Mouse (Mus musculus): Measurements from ENCODE around the gene Zfp354b.

The Zfp354b gene

GRCm38 (mm10) chr11:50931451-50931866, at the start of gene Zfp354b:
Gene Zfp354b, minus strand, starts transcription at chr11:50931633.
- ChIA-PET CTCF (interaction anchor here (0.6 to 2.8 kb wide), 6 partner anchors 8 to 174 kb away, joined by 3 to 15 read pairs (median 4); partner anchors contain the start of gene Zfp2 (in 1 of the 4)), POLR2A (interaction anchor here (0.6 to 4.1 kb wide), 11 partner anchors 8 to 757 kb away, joined by 3 to 48 read pairs (median 4); partner anchors contain the start of genes Zfp2 (in 4 of the 4), Hnrnpab (in 1 of the 4), Mrnip (in 1 of the 4) and Phykpl (in 1 of the 4))

- ChIA-PET POLR2A (no interaction called here), CTCF (interaction anchor here in 2 of 4 experiments (0.6 to 0.9 kb wide), 4 partner anchors 13 to 537 kb away, joined by 3 to 4 read pairs (median 4); no protein-coding TSS in a partner anchor)
Measured at GRCm38 (mm10) chr11:50977216-50977615, 45.8 kb upstream of the Zfp354b start.

- CTCF ChIA-PET: no interaction called here
- POLR2A ChIA-PET: no interaction called here
Measured at GRCm38 (mm10) chr11:50966230-50966629, 34.8 kb upstream of the Zfp354b start, which contains the start of gene Olfr1378. Gene Olfr1378, plus strand, starts transcription at chr11:50966530.

GRCm38 (mm10) chr11:50964886-50965285, 33.5 kb upstream of the Zfp354b start:
- POLR2A ChIA-PET: no interaction called here
- CTCF ChIA-PET: no interaction called here

- POLR2A ChIA-PET: no interaction called here
- CTCF ChIA-PET: interaction anchor here in 1 of 4 experiments (0.8 kb wide), 1 partner anchor 586 kb away, joined by 3 read pairs; no protein-coding TSS in a partner anchor
Measured at GRCm38 (mm10) chr11:50953665-50954064, 22.2 kb upstream of the Zfp354b start, which contains the start of gene Prop1. Gene Prop1, minus strand, starts transcription at chr11:50953765.

- ChIA-PET POLR2A (interaction anchor here in 1 of 4 experiments (0.6 kb wide), 2 partner anchors 24 to 651 kb away, joined by 3 to 4 read pairs; no protein-coding TSS in a partner anchor), CTCF (interaction anchor here in 3 of 4 experiments (0.6 to 1.6 kb wide), 5 partner anchors 11 to 105 kb away, joined by 3 to 8 read pairs (median 5); no protein-coding TSS in a partner anchor)
Measured at GRCm38 (mm10) chr11:50952290-50952689, 20.9 kb upstream of the Zfp354b start.

- CTCF ChIA-PET: no interaction called here
- POLR2A ChIA-PET: interaction anchor here in 2 of 4 experiments (0.5 to 0.6 kb wide), 2 partner anchors 90 to 318 kb away, joined by 3 to 9 read pairs; no protein-coding TSS in a partner anchor
Measured at GRCm38 (mm10) chr11:50943506-50943905, 12.1 kb upstream of the Zfp354b start, which contains the start of gene 4933414I15Rik. Gene 4933414I15Rik, minus strand, starts transcription at chr11:50943765.

GRCm38 (mm10) chr11:50942386-50942785, 11.0 kb upstream of the Zfp354b start:
- ChIA-PET POLR2A (no interaction called here), CTCF (no interaction called here)

GRCm38 (mm10) chr11:50939621-50940366, 8.4 kb upstream of the Zfp354b start:
- ChIA-PET POLR2A (interaction anchor here in 1 of 4 experiments (0.6 to 1.1 kb wide), 3 partner anchors 9 to 93 kb away, joined by 3 to 6 read pairs (median 5); partner anchors contain the start of gene Zfp354b), CTCF (interaction anchor here (0.5 to 2.3 kb wide), 44 partner anchors 9 to 608 kb away, joined by 3 to 13 read pairs (median 4); partner anchors contain the start of genes Zfp354b (in 2 of the 4), Zfp2 (in 1 of the 4) and Zfp879 (in 1 of the 4))

GRCm38 (mm10) chr11:50938435-50938834, 7.0 kb upstream of the Zfp354b start:
- ChIA-PET POLR2A (interaction anchor here in 2 of 4 experiments (0.6 to 1.1 kb wide), 2 partner anchors 23 to 418 kb away, joined by 3 to 4 read pairs; no protein-coding TSS in a partner anchor), CTCF (interaction anchor here in 3 of 4 experiments (0.6 to 2.3 kb wide), 7 partner anchors 11 to 479 kb away, joined by 3 to 13 read pairs (median 8); partner anchors contain the start of gene Zfp879 (in 1 of the 3))

GRCm38 (mm10) chr11:50932040-50932439, 607 bp upstream of the Zfp354b start:
- POLR2A ChIA-PET: interaction anchor here (0.7 to 4.1 kb wide), 12 partner anchors 7 to 758 kb away, joined by 3 to 48 read pairs (median 4); partner anchors contain the start of genes Zfp2 (in 4 of the 4), Hnrnpab (in 1 of the 4) and Mrnip (in 1 of the 4)
- CTCF ChIA-PET: interaction anchor here (0.6 to 2.8 kb wide), 6 partner anchors 8 to 175 kb away, joined by 3 to 15 read pairs (median 4); partner anchors contain the start of gene Zfp2 (in 1 of the 4)

GRCm38 (mm10) chr11:50931021-50931420, 412 bp downstream of the Zfp354b start:
- ChIA-PET POLR2A (interaction anchor here (0.6 to 4.1 kb wide), 12 partner anchors 8 to 756 kb away, joined by 3 to 48 read pairs (median 4); partner anchors contain the start of genes Zfp2 (in 4 of the 4), BC049762 (in 1 of the 4), Hnrnpab (in 1 of the 4) and Mrnip (in 1 of the 4)), CTCF (interaction anchor here in 2 of 4 experiments (1.5 to 2.8 kb wide), 3 partner anchors 9 to 15 kb away, joined by 4 to 15 read pairs (median 11); partner anchors contain the start of gene Zfp2 (in 1 of the 2))

GRCm38 (mm10) chr11:50930469-50931014, 891 bp downstream of the Zfp354b start:
- ChIA-PET CTCF (interaction anchor here in 3 of 4 experiments (0.6 to 2.8 kb wide), 5 partner anchors 9 to 161 kb away, joined by 3 to 15 read pairs (median 4); partner anchors contain the start of gene Zfp2 (in 1 of the 3)), POLR2A (interaction anchor here in 3 of 4 experiments (0.9 to 4.1 kb wide), 10 partner anchors 9 to 676 kb away, joined by 3 to 48 read pairs (median 5); partner anchors contain the start of genes Zfp2 (in 2 of the 3), BC049762 (in 1 of the 3) and Hnrnpab (in 1 of the 3))

GRCm38 (mm10) chr11:50915671-50916320, 15.6 kb downstream of the Zfp354b start, which contains the start of gene Zfp2:
Gene Zfp2, minus strand, starts transcription at chr11:50916165.
- ChIA-PET CTCF (interaction anchor here (0.5 to 2.1 kb wide), 22 partner anchors 10 to 624 kb away, joined by 3 to 16 read pairs (median 4); partner anchors contain the start of genes Grm6 (in 1 of the 4), Zfp354b (in 1 of the 4), Zfp454 (in 1 of the 4) and Zfp879 (in 1 of the 4)), POLR2A (interaction anchor here (0.5 to 3.9 kb wide), 67 partner anchors 8 to 1481 kb away, joined by 3 to 48 read pairs (median 4); partner anchors contain the start of genes Zfp354b (in 4 of the 4), Phykpl (in 3 of the 4), Zfp454 (in 3 of the 4) and 9530068E07Rik (in 1 of the 4))

GRCm38 (mm10) chr11:50914461-50914860, 17.0 kb downstream of the Zfp354b start:
- ChIA-PET POLR2A (interaction anchor here in 2 of 4 experiments (0.7 to 2.2 kb wide), 5 partner anchors 12 to 485 kb away, joined by 3 to 13 read pairs (median 4); partner anchors contain the start of gene Zfp454 (in 1 of the 2)), CTCF (no interaction called here)

- POLR2A ChIA-PET: interaction anchor here in 2 of 4 experiments (0.8 to 1.1 kb wide), 3 partner anchors 16 to 491 kb away, joined by 3 read pairs; no protein-coding TSS in a partner anchor
Measured at GRCm38 (mm10) chr11:50913301-50913700, 18.1 kb downstream of the Zfp354b start.

GRCm38 (mm10) chr11:50908136-50908535, 23.3 kb downstream of the Zfp354b start:
- ChIA-PET POLR2A (interaction anchor here in 2 of 4 experiments (0.6 to 3.1 kb wide), 2 partner anchors 9 to 810 kb away, joined by 3 to 14 read pairs; partner anchors contain the start of gene Zfp2 (in 1 of the 2)), CTCF (no interaction called here)

More at GRCm38 (mm10) chr11:50913301-50913700, 18.1 kb downstream of the Zfp354b start:
- CTCF ChIA-PET: interaction anchor here (0.6 to 1.0 kb wide), 5 partner anchors 20 to 151 kb away, joined by 3 to 11 read pairs (median 3); no protein-coding TSS in a partner anchor
